Mouse (Mus musculus): ENCODE measurements around the gene Gtf3c5. TPM values are rescaled to one million over a fixed set of nuclear protein-coding genes. Genes with fewer than 3 reads are reported as not detected.

Gtf3c5 gene
- polyA plus RNA-seq, 1 experiment from 2014 or later, result 28.6 TPM

DNA sequence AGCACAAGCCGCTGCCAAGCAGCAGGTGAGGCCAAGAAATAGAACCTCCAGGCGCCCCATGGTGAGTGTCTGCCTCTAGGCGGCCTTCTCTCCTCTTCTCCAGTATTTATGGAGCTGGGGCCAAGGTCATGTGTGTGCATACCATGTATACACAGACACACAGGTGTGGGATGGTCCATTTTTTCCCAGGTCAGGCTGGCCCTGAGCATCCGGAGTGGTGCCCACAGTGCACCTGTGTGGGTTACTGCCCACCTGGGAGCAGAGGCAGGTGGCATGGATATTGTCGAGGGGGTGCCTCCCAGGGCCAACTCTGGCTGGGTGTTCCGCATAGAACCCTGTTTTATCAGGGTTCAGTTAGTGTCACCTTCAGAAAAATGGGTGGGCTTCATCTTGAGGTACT lies 20.2 kb downstream of the Gtf3c5 start, which contains the start of gene Cel:
Gene Cel, minus strand, starts transcription at position 101 of the 400 bp plus-strand sequence.
- no peak for DNase-seq (ENCODE audit: low spot score)
- Histone ChIP-seq H3K27me3 (ENCODE audit: control insufficient read depth, insufficient read depth, low read length) (no peaks in the 10 kb centered on the region), H3K4me1 (replicated peaks; ENCODE audit: control insufficient read depth, insufficient read depth, low read length) (no peaks in the 10 kb centered on the region), H3K4me2 (replicated peaks) (no peak within 1 kb of the TSS), H3K36me3 (replicated peaks; ENCODE audit: control insufficient read depth, insufficient read depth) (peaks cover 34% of the 10 kb centered on the region), H3K27ac (no peak within 1 kb of the TSS), H3K4me3 (replicated peaks; ENCODE audit: low read length) (no peak within 1 kb of the TSS), H3K9me3 (ENCODE audit: control insufficient read depth, low read length) (no peaks in the 10 kb centered on the region), H3K9ac (no peak within 1 kb of the TSS)
- ATAC-seq (ENCODE audit: low FRiP score), result no peak
- 72% methylated on average over 6 of the region's 6 CpGs for WGBS

DNA sequence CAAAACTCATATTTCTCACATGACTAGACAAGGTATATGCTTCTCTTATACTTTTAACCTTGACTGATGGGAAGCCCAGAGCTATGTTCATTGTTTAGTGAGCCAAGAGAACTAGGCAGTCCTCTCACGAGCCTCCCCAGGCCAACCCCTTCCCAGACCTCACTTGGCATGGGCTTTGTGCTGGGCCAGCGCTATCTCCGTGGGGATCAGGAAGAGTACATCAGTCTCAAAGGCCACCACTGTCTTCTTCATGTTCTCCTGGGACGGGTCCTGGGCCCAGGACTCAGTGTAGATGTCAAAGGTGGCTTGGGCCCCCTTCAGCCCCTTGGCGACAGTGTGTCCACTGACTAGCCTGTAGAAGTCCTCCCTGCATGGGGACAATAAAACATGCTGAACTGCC lies 26.1 kb downstream of the Gtf3c5 start:
- Histone ChIP-seq H3K27me3 (ENCODE audit: control insufficient read depth, insufficient read depth, low read length) (no peaks in the 10 kb centered on the region), H3K9me3 (ENCODE audit: control insufficient read depth, low read length) (no peaks in the 10 kb centered on the region), H3K9ac (no peak overlapping the region), H3K4me2 (replicated peaks) (no peak overlapping the region), H3K36me3 (replicated peaks; ENCODE audit: control insufficient read depth, insufficient read depth) (peaks cover 29% of the 10 kb centered on the region), H3K4me1 (replicated peaks; ENCODE audit: control insufficient read depth, insufficient read depth, low read length) (no peaks in the 10 kb centered on the region), H3K27ac (no peak overlapping the region), H3K4me3 (replicated peaks; ENCODE audit: low read length) (no peak overlapping the region)
- ATAC-seq (ENCODE audit: low FRiP score) (no peak), DNase-seq (ENCODE audit: low spot score) (no peak)
- 82% methylated on average over 5 of the region's 5 CpGs for WGBS

DNA sequence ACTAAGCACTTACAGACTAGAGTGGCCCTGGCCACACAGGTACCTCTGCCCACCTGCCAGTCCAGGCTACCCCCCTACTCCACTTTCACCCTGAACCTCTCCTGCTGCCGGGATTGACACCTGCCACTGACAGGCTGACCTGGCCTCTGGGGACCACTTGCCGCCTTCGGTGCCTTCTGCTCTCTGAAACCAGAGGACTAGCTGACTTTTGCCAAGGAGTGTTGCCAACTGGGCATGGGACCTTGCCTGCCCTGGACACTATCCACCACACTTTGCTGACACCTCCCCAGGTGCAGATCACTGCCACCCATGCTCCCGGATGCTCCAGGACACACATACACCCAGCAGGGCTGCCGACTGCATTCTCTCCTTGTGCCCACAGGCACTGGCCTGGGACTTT lies 31.2 kb downstream of the Gtf3c5 start:
- DNase-seq (ENCODE audit: low spot score) (no peak), ATAC-seq (ENCODE audit: low FRiP score) (no peak)
- WGBS, result 93% methylated on average over 5 of the region's 5 CpGs
- Histone ChIP-seq H3K36me3 (replicated peaks; ENCODE audit: control insufficient read depth, insufficient read depth) (peaks cover 78% of the 10 kb centered on the region), H3K27me3 (ENCODE audit: control insufficient read depth, insufficient read depth, low read length) (no peaks in the 10 kb centered on the region), H3K27ac (no peak overlapping the region), H3K4me2 (replicated peaks) (no peak overlapping the region), H3K9me3 (ENCODE audit: control insufficient read depth, low read length) (no peaks in the 10 kb centered on the region), H3K4me1 (replicated peaks; ENCODE audit: control insufficient read depth, insufficient read depth, low read length) (no peaks in the 10 kb centered on the region), H3K9ac (no peak overlapping the region), H3K4me3 (replicated peaks; ENCODE audit: low read length) (no peak overlapping the region)

DNA sequence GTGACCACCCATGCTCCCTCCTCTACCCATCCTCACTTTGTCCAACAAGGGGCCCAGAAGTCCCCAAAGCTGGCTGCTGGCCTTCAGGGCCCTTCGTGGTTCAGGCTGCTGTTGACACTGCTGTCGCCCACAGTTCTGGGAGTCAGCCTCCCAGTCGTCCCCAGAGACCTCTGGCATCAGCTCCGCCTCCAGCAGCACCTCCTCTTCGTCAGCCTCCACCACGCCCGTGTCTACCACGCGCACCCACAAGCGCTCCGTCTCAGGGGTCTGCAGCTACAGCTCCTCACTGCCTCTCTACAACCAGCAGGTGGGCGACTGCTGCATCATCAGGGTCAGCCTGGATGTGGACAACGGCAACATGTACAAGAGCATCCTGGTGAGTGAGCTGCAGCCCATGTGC lies 34.4 kb downstream of the Gtf3c5 start:
- Histone ChIP-seq H3K36me3 (replicated peaks; ENCODE audit: control insufficient read depth, insufficient read depth) (peaks cover 98% of the 10 kb centered on the region), H3K27me3 (ENCODE audit: control insufficient read depth, insufficient read depth, low read length) (no peaks in the 10 kb centered on the region), H3K9me3 (ENCODE audit: control insufficient read depth, low read length) (no peaks in the 10 kb centered on the region), H3K4me1 (replicated peaks; ENCODE audit: control insufficient read depth, insufficient read depth, low read length) (no peaks in the 10 kb centered on the region), H3K27ac (no peak overlapping the region), H3K4me3 (replicated peaks; ENCODE audit: low read length) (no peak overlapping the region), H3K9ac (no peak overlapping the region), H3K4me2 (replicated peaks) (no peak overlapping the region)
- 90% methylated on average over 13 of the region's 13 CpGs for WGBS
- no peak for DNase-seq (ENCODE audit: low spot score)
- ATAC-seq (ENCODE audit: low FRiP score), result no peak

DNA sequence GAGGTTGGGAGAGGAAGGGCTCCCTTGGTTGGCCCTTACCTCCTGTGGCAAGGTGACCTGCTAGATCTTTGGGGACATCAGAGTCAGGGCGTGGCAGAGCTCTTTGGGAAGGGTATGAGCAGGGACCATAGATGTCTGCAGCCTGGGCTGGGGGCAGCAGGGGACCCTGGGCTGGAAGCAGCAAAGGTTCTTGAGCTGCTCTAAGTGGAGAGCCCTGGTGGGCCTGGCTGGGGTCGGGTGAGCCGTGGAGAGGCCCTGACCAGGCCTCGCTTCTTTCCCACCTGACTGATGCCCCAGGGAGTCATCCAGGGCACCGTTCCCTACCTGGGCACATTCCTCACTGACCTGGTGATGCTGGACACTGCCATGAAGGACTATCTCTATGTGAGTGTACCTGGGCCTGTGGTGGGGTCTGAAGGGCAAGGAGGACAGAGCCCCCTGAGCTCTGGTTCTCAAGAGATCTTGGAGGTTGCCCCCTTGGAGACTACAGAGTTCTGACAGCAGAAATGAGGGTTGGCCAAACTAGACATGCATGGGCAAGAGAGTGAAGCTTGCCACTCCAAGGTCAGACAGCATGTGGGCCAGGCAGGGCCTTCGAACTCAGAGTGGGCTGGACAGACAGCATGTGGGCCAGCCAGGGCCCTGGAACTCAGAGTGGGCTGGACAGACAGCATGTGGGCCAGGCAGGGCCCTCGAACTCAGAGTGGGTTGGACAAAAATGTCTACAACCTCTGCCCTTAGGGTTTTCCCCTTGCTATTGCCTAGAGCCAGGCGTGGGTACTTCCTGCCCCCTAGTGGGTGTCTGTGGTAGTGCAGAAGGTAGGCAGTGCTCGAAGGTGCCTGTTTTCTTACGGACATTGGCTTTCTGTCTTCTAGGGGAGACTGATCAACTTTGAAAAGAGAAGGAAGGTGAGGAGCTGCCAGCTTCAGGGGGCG lies 36.0 kb downstream of the Gtf3c5 start:
- Histone ChIP-seq H3K4me2 (replicated peaks) (no peak overlapping the region), H3K36me3 (replicated peaks; ENCODE audit: control insufficient read depth, insufficient read depth) (peaks cover 98% of the 10 kb centered on the region), H3K9ac (no peak overlapping the region), H3K27ac (no peak overlapping the region), H3K4me3 (replicated peaks; ENCODE audit: low read length) (no peak overlapping the region), H3K27me3 (ENCODE audit: control insufficient read depth, insufficient read depth, low read length) (no peaks in the 10 kb centered on the region), H3K4me1 (replicated peaks; ENCODE audit: control insufficient read depth, insufficient read depth, low read length) (no peaks in the 10 kb centered on the region), H3K9me3 (ENCODE audit: control insufficient read depth, low read length) (no peaks in the 10 kb centered on the region)
- WGBS, result 54% methylated on average over 11 of the region's 11 CpGs
- ATAC-seq (ENCODE audit: low FRiP score) (peak; percentile 24; the same call in 1 of the 2 replicates), DNase-seq (ENCODE audit: low spot score) (peak; percentile 89)

DNA sequence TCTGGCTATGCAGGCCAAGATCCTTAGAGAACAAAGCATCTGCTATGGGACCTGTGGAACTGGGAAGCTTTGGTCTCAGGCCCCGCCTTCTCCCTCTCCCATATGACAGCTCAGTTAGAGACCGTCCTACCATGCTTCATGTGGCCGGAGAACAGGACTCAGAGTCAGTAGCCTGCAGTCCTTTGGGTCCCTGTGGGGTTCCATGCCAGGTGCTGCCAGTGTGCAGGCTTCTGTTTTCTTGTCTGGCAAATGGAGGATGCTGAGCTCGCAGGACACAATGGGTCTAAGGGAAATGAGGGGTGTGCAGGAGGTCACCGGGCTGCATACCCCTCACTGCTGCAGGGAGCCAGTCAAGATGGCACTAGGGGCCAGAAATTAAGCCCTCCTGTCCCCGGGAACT lies 37.0 kb downstream of the Gtf3c5 start:
- Histone ChIP-seq H3K4me2 (replicated peaks) (no peak overlapping the region), H3K27ac (no peak overlapping the region), H3K4me1 (replicated peaks; ENCODE audit: control insufficient read depth, insufficient read depth, low read length) (no peaks in the 10 kb centered on the region), H3K9ac (no peak overlapping the region), H3K36me3 (replicated peaks; ENCODE audit: control insufficient read depth, insufficient read depth) (peaks cover 98% of the 10 kb centered on the region), H3K4me3 (replicated peaks; ENCODE audit: low read length) (no peak overlapping the region), H3K27me3 (ENCODE audit: control insufficient read depth, insufficient read depth, low read length) (no peaks in the 10 kb centered on the region), H3K9me3 (ENCODE audit: control insufficient read depth, low read length) (no peaks in the 10 kb centered on the region)
- ATAC-seq (ENCODE audit: low FRiP score) (no peak), DNase-seq (ENCODE audit: low spot score) (no peak)
- 73% methylated on average over 6 of the region's 6 CpGs for WGBS

DNA sequence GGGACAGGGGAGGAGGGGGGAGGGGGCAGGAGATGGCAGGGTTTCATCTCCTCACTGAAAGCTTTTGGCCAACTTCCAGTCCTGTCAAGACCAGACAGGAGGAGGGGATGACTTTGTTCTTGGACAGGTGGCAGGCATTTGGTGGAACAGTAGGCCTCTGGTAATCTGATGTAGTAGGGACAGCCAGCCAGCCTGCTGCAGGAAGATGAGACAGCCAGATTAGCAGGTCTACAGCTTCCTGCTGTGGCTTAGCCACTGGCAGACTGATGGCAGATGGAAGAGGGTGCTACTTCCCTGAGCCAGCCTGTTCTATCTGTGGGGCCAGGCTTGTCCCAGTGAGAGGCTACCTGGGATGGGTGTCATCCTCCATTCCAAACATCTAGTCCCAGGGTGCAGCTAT lies 37.6 kb downstream of the Gtf3c5 start:
- Histone ChIP-seq H3K4me3 (replicated peaks; ENCODE audit: low read length) (no peak overlapping the region), H3K4me1 (replicated peaks; ENCODE audit: control insufficient read depth, insufficient read depth, low read length) (no peaks in the 10 kb centered on the region), H3K36me3 (replicated peaks; ENCODE audit: control insufficient read depth, insufficient read depth) (peaks cover 98% of the 10 kb centered on the region), H3K27ac (peak overlapping the region; percentile 38; the same call in 1 of the 2 replicates), H3K27me3 (ENCODE audit: control insufficient read depth, insufficient read depth, low read length) (no peaks in the 10 kb centered on the region), H3K9me3 (ENCODE audit: control insufficient read depth, low read length) (no peaks in the 10 kb centered on the region), H3K9ac (no peak overlapping the region), H3K4me2 (replicated peaks) (no peak overlapping the region)
- ATAC-seq (ENCODE audit: low FRiP score), result no peak
- DNase-seq (ENCODE audit: low spot score), result no peak

DNA sequence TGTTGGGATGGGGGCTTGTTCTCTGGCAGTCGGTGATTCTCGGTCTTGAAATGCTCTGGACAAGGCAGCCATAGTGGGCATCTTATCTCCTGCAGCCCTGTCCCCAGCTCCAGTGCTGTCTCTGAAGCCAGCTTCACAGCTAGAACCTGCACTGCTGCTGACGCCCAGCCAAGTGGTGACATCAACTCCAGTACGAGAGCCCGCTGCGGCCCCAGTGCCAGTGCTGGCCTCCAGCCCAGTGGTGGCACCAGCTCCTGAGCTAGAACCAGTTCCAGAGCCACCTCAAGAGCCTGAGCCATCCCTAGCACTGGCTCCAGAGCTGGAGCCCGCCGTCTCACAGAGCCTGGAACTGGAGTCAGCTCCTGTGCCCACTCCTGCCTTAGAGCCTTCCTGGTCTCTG lies 39.7 kb downstream of the Gtf3c5 start:
- H3K4me3 ChIP-seq (replicated peaks; ENCODE audit: low read length), result no peak overlapping the region
- H3K27ac ChIP-seq, result no peak overlapping the region
- no peaks in the 10 kb centered on the region for H3K27me3 ChIP-seq (ENCODE audit: control insufficient read depth, insufficient read depth, low read length)
- WGBS, result 86% methylated on average over 8 of the region's 8 CpGs
- peaks cover 15% of the 10 kb centered on the region for H3K4me1 ChIP-seq (replicated peaks; ENCODE audit: control insufficient read depth, insufficient read depth, low read length)
- ATAC-seq (ENCODE audit: low FRiP score) (no peak), DNase-seq (ENCODE audit: low spot score) (no peak)
- H3K9me3 ChIP-seq (ENCODE audit: control insufficient read depth, low read length), result no peaks in the 10 kb centered on the region
- peaks cover 82% of the 10 kb centered on the region for H3K36me3 ChIP-seq (replicated peaks; ENCODE audit: control insufficient read depth, insufficient read depth)
- no peak overlapping the region for H3K4me2 ChIP-seq (replicated peaks)
- no peak overlapping the region for H3K9ac ChIP-seq

DNA sequence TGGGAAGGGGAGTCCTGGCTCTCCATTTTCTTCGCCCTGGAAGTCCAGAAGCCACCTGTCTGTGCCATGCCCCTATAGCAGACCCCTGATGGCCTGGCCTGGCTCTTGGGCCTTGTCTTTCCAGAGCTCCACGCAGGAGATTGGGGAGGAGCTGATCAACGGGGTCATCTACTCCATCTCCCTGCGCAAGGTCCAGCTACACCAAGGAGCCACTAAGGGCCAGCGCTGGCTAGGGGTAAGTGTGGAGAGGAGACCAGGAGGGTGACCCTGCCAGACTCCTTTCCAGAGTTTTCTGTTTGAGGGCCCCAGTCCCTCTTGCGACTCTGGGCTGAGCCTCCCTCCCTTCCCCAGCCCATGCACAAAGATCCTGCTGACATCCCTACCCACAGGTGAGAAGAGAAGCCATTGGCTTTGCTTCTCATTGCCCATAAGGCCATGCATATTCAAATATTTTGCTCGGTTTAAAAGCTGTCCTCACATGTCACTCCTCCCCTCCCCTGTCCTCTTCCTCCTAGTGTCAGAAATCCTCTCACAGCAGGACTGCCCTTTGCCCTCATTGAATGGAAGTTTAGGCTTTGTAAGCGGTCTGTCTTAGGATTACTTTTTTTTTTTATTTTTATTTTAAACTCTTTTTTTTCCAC lies 42.8 kb downstream of the Gtf3c5 start:
- H3K9ac ChIP-seq, result no peak overlapping the region

More for the DNA sequence above, 42.8 kb downstream of the Gtf3c5 start:
- no peak overlapping the region for H3K4me2 ChIP-seq (replicated peaks)
- DNase-seq (ENCODE audit: low spot score) (no peak), ATAC-seq (ENCODE audit: low FRiP score) (no peak)
- peaks cover 45% of the 10 kb centered on the region for H3K4me1 ChIP-seq (replicated peaks; ENCODE audit: control insufficient read depth, insufficient read depth, low read length)
- H3K27me3 ChIP-seq (ENCODE audit: control insufficient read depth, insufficient read depth, low read length), result no peaks in the 10 kb centered on the region
- H3K9me3 ChIP-seq (ENCODE audit: control insufficient read depth, low read length), result no peaks in the 10 kb centered on the region
- no peak overlapping the region for H3K4me3 ChIP-seq (replicated peaks; ENCODE audit: low read length)
- H3K27ac ChIP-seq, result no peak overlapping the region
- H3K36me3 ChIP-seq (replicated peaks; ENCODE audit: control insufficient read depth, insufficient read depth), result peaks cover 52% of the 10 kb centered on the region
- 77% methylated on average over 8 of the region's 8 CpGs for WGBS
